Mouse (Mus musculus) heart, embryonic 14.5 days (tissue): ENCODE data around the gene Tubb5. TPM values are rescaled to one million over a fixed set of nuclear protein-coding genes. Genes with fewer than 3 reads are reported as not detected.
A peak's percentile ranks its signal among the peaks of the same experiment; 100 is the strongest.

Experiments
- ATAC-seq: fragments of 200-750 bp; cut with Nextera tagmentation; 2 replicates; pipeline ENCODE4 v1.8.0; 2017; ENCODE audit warnings: low read depth, moderate TSS enrichment; ENCODE audit not compliant: insufficient number of reproducible peaks, insufficient read depth, low FRiP score
- H3K27ac ChIP-seq, 2 experiments: fragments of 200-500 bp in 1 of 2; fragments of 300-500 bp in 1 of 2; sonication (generic) in 1 of 2; replicated peaks in 1 of 2; 2 replicates each; pipeline ENCODE4 v1.5.1; 2012 to 2014; ENCODE audit warnings: low read depth in 2 of 2, low read length in 2 of 2, control low read depth in 1 of 2, mild to moderate bottlenecking in 1 of 2, mixed read lengths in 1 of 2; ENCODE audit not compliant: control insufficient read depth in 1 of 2, insufficient read depth in 1 of 2
- H3K27me3 ChIP-seq: fragments of 300-500 bp; sonication (generic); 2 replicates; pipeline ENCODE4 v1.6.1; 2014; ENCODE audit warnings: mild to moderate bottlenecking, low read length, control low read depth; ENCODE audit not compliant: control insufficient read depth, insufficient read depth
- H3K36me3 ChIP-seq: fragments of 300-500 bp; sonication (generic); 2 replicates; pipeline ENCODE4 v1.6.1; 2014; ENCODE audit warnings: mild to moderate bottlenecking, control low read depth, low read length, mixed read lengths; ENCODE audit not compliant: control insufficient read depth, insufficient read depth
- H3K4me1 ChIP-seq, 2 experiments: fragments of 200-500 bp in 1 of 2; fragments of 300-500 bp in 1 of 2; sonication (generic) in 1 of 2; 2 replicates each; pipeline ENCODE4 v1.6.1; 2012 to 2014; ENCODE audit warnings: low read length in 2 of 2, control low read depth in 1 of 2, mixed read lengths in 1 of 2; ENCODE audit not compliant: control insufficient read depth in 2 of 2, insufficient read depth in 2 of 2
- H3K4me2 ChIP-seq: fragments of 300-500 bp; sonication (generic); 2 replicates; pipeline ENCODE4 v1.6.1; 2014; ENCODE audit warnings: mild to moderate bottlenecking, low read length
- H3K4me3 ChIP-seq, 2 experiments: fragments of 200-500 bp in 1 of 2; fragments of 300-500 bp in 1 of 2; sonication (generic) in 1 of 2; 2 replicates each; pipeline ENCODE4 v1.5.1; 2012 to 2014; ENCODE audit warnings: low read length in 2 of 2, mild to moderate bottlenecking in 2 of 2, control low read depth in 1 of 2, low read depth in 1 of 2, moderate library complexity in 1 of 2; ENCODE audit not compliant: control insufficient read depth in 1 of 2, insufficient read depth in 1 of 2
- H3K9ac ChIP-seq: fragments of 300-500 bp; sonication (generic); 2 replicates; pipeline ENCODE4 v1.6.1; 2014; ENCODE audit warnings: mild to moderate bottlenecking, low read length
- H3K9me3 ChIP-seq: fragments of 300-500 bp; sonication (generic); 2 replicates; pipeline ENCODE4 v1.6.1; 2016; ENCODE audit warnings: low read length, control low read depth; ENCODE audit not compliant: control insufficient read depth
- WGBS: fragments of 180-500 bp; shearing (Covaris S2); extraction: QIAGEN DNeasy Blood & Tissue Kit; methylation state at CpG from one replicate; pipeline ENCODE4 v1.1.7; 2014; 5-methylcytosine and 5-hydroxymethylcytosine counted together
- microRNA-seq: library from miRNA; unstranded; fragments of <30 nt; microRNA quantifications from one replicate; pipeline ENCODE4, GENCODE M21; 2016
- polyA plus RNA-seq: library from polyadenylated mRNA; unstranded; fragments of >200 nt; fragmentation: Nextera tagmentation; extraction: Ambion mirVana; gene quantifications from 2 replicates; pipeline ENCODE4 v1.2.1, GENCODE M21; 2014

Gene Tubb5
- polyA plus RNA-seq, 1 experiment from 2014 or later: 698 TPM

DNA sequence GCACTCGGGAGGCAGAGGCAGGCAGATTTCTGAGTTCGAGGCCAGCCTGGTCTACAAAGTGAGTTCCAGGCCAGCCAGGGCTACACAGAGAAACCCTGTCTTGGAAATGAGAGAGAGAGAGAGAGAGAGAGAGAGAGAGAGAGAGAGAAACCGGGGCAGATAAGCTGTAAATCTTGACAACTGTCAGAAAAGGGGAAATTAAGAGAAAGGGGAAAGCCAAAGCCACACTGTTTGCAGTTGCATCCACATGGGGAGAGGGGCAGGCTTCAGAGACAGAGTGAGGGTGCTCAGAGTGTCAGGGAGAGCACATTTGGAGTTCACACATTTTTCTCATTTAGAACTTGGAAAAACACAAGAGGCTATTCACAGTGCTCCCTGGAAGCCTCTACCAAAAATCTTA lies 50.1 kb downstream of the Tubb5 start:
- H3K27ac ChIP-seq: no peak overlapping the region
- no peak overlapping the region for H3K4me3 ChIP-seq
- WGBS: 84% methylated on average over 3 of the region's 3 CpGs
- H3K36me3 ChIP-seq: no peaks in the 10 kb centered on the region
- no peaks in the 10 kb centered on the region for H3K9me3 ChIP-seq
- H3K4me1 ChIP-seq: peaks cover 15 to 24% of the 10 kb centered on the region in 2 experiments
- no peak overlapping the region for H3K9ac ChIP-seq
- no peak overlapping the region for H3K4me2 ChIP-seq
- no peak for ATAC-seq
- no peaks in the 10 kb centered on the region for H3K27me3 ChIP-seq

- no peaks in the 10 kb centered on the region for H3K9me3 ChIP-seq
- no peaks in the 10 kb centered on the region for H3K36me3 ChIP-seq
- H3K27me3 ChIP-seq: no peaks in the 10 kb centered on the region
- H3K4me2 ChIP-seq: no peak overlapping the region
- H3K4me3 ChIP-seq: no peak overlapping the region
- H3K27ac ChIP-seq: no peak overlapping the region
- H3K9ac ChIP-seq: no peak overlapping the region
- ATAC-seq: no peak
- peaks cover 15 to 24% of the 10 kb centered on the region in 2 experiments for H3K4me1 ChIP-seq
Observed at GRCm38 (mm10) chr17:35787493-35787892, 50.6 kb downstream of the Tubb5 start.

GRCm38 (mm10) chr17:35785140-35785539 lies 53.0 kb downstream of the Tubb5 start:
- H3K27me3 ChIP-seq: no peaks in the 10 kb centered on the region
- peak overlapping the region; percentile 45 to 66 for H3K27ac ChIP-seq
- no peak for ATAC-seq
- no peaks in the 10 kb centered on the region for H3K36me3 ChIP-seq
- H3K9ac ChIP-seq: no peak overlapping the region
- WGBS: 31% methylated on average over 4 of the region's 4 CpGs
- H3K4me1 ChIP-seq: peaks cover 15 to 24% of the 10 kb centered on the region in 2 experiments
- no peaks in the 10 kb centered on the region for H3K9me3 ChIP-seq
- 0 out of 2 replicates have a peak overlapping the region, but pooled peaks have one; percentile 1 for H3K4me2 ChIP-seq
- no peak overlapping the region for H3K4me3 ChIP-seq

DNA sequence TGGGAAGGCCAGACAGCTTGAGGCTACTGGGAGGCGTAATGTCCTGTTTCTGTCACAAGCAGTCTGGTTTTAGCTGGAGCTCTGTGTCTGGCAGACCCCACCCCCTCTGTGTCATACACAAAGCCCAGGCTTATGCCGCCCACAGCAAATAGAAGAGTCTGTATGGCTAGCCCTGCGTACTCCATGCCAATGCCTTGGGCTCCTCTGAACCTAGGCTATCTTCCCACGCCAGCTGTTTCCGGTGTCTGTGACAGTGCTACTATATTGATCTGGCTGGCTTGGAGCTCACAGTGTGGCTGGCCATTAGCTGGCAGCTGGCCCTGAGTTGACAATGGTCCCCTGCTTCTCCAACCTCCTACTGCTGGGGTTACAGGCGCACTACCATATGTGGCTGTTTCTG lies 54.2 kb downstream of the Tubb5 start:
- Histone ChIP-seq H3K27ac (peak overlapping the region; percentile 45 to 66), H3K27me3 (no peaks in the 10 kb centered on the region), H3K4me2 (no peak overlapping the region), H3K4me1 (peaks cover 18 to 24% of the 10 kb centered on the region in 2 experiments), H3K9me3 (no peaks in the 10 kb centered on the region), H3K4me3 (no peak overlapping the region), H3K36me3 (no peaks in the 10 kb centered on the region), H3K9ac (no peak overlapping the region)
- peak; percentile 75 for ATAC-seq
- WGBS: 58% methylated on average over 6 of the region's 6 CpGs

Small RNA genes lying within 50 kb of the gene (microRNA-seq; reads per million reads assigned to microRNA genes)
- gene Gm28033: 0.84 reads per million

Other genes starting within 250 kb of the Tubb5 start
- gene Sfta2, start 236.8 kb downstream of the Tubb5 start, polyA plus RNA-seq: not detected in 2 replicates
- not detected in 2 replicates for gene Gm9573, start 211.7 kb downstream of the Tubb5 start, polyA plus RNA-seq
- 0.09 TPM in 1 of 2 replicates, not detected in the other for gene Mucl3, start 194.6 kb downstream of the Tubb5 start, polyA plus RNA-seq
- 10.8 and 12.7 TPM in 2 replicates for gene Vars2, start 170.7 kb downstream of the Tubb5 start, polyA plus RNA-seq
- 21.9 and 23.8 TPM in 2 replicates for gene Gtf2h4, start 164.6 kb downstream of the Tubb5 start, polyA plus RNA-seq
- gene Ddr1, start 133.7 kb downstream of the Tubb5 start, polyA plus RNA-seq: 75.7 and 75.8 TPM in 2 replicates
- gene Ier3, start 16.6 kb downstream of the Tubb5 start, polyA plus RNA-seq: 20.8 and 27.3 TPM in 2 replicates
- 86.8 and 93.7 TPM in 2 replicates for gene Flot1, start 15.1 kb downstream of the Tubb5 start, polyA plus RNA-seq
- gene Mdc1, start 3.2 kb upstream of the Tubb5 start, polyA plus RNA-seq: 15.3 and 16.1 TPM in 2 replicates
- gene Nrm, start 23.0 kb upstream of the Tubb5 start, polyA plus RNA-seq: 44.0 and 44.9 TPM in 2 replicates
- gene Ppp1r18, start 27.3 kb upstream of the Tubb5 start, polyA plus RNA-seq: 17.3 and 19.4 TPM in 2 replicates
- 18.6 and 22.0 TPM in 2 replicates for gene Dhx16, start 41.5 kb upstream of the Tubb5 start, polyA plus RNA-seq
- 28.7 and 28.9 TPM in 2 replicates for gene 2310061I04Rik, start 59.1 kb upstream of the Tubb5 start, polyA plus RNA-seq
- gene Atat1, start 71.8 kb upstream of the Tubb5 start, polyA plus RNA-seq: 52.5 and 53.1 TPM in 2 replicates
- gene Mrps18b, start 78.1 kb upstream of the Tubb5 start, polyA plus RNA-seq: 65.8 and 67.0 TPM in 2 replicates
- 21.8 and 23.6 TPM in 2 replicates for gene Ppp1r10, start 78.1 kb upstream of the Tubb5 start, polyA plus RNA-seq
- gene Abcf1, start 131.5 kb upstream of the Tubb5 start, polyA plus RNA-seq: 57.0 and 58.3 TPM in 2 replicates
- 26.2 and 27.2 TPM in 2 replicates for gene Gnl1, start 141.5 kb upstream of the Tubb5 start, polyA plus RNA-seq
- 10.9 and 11.2 TPM in 2 replicates for gene Prr3, start 141.9 kb upstream of the Tubb5 start, polyA plus RNA-seq
- 2.6 and 2.7 TPM in 2 replicates for gene H2-T24, start 182.3 kb upstream of the Tubb5 start, polyA plus RNA-seq
- 4.2 and 4.4 TPM in 2 replicates for gene H2-T23, start 194.5 kb upstream of the Tubb5 start, polyA plus RNA-seq
- gene H2-T22, start 204.4 kb upstream of the Tubb5 start, polyA plus RNA-seq: 7.4 and 8.7 TPM in 2 replicates
- not detected in 2 replicates for gene Gm6034, start 204.7 kb upstream of the Tubb5 start, polyA plus RNA-seq
- not detected in 2 replicates for gene Gm11127, start 220.1 kb upstream of the Tubb5 start, polyA plus RNA-seq